Mouse (Mus musculus) monocyte, adult 2 months (primary cell): ENCODE measurements around the gene Atoh8.

ENCODE experiments used
- DNase-seq, 2 experiments: peaks; one replicate each; pipeline ENCODE4 v3.0.0; 2022; ENCODE audit warnings: low spot score in 2 of 2, low read depth in 1 of 2

Atoh8 gene

GRCm38 (mm10) chr6:72196660-72197059 is 38.7 kb downstream of the Atoh8 start:
- DNase-seq, result no peak

GRCm38 (mm10) chr6:72190577-72190976 is 44.8 kb downstream of the Atoh8 start:
- DNase-seq, result no peak

DNA sequence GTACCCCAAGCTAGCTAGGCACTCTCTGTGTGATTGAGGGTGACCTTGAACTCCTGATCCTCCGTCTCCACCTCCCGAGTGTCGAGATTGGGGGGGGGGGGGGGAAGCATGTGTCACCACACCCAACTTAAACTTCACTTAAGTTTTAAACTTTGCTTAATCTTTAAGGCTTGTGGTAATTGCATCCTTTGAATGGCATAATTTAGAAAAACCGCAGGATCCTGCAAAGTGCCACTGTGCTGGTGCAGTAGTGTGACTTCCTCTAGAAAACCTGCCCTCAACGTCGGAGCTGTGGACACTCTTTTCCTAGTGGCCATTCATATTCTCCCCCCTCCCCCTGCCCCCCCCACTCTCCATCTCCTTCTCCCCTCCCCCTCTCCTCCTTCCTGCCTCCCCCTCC is 45.3 kb downstream of the Atoh8 start:
- no peak for DNase-seq

- no peak for DNase-seq
These were observed 46.1 kb downstream of the Atoh8 start for GRCm38 (mm10) chr6:72189061-72189863.

DNA sequence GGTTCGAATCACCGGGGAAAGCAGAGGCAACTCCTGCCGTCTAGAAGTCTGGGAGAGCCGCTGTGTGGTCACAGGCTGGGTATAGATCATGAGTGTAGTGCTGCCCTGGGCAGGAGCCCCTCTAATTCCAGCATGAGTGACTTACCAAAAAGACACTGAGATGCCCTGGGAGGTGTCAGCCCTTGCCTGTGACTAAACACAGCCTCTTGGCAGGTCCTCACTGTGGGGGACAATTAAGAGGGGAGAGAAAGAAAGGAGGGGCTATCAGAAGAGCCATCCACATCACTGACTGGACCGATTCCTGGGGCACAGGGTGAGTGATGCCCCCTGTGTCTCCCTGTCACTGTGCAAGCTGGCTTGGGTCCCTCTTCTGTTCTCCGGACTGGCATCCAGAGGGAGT is 48.6 kb downstream of the Atoh8 start:
- no peak for DNase-seq

DNA sequence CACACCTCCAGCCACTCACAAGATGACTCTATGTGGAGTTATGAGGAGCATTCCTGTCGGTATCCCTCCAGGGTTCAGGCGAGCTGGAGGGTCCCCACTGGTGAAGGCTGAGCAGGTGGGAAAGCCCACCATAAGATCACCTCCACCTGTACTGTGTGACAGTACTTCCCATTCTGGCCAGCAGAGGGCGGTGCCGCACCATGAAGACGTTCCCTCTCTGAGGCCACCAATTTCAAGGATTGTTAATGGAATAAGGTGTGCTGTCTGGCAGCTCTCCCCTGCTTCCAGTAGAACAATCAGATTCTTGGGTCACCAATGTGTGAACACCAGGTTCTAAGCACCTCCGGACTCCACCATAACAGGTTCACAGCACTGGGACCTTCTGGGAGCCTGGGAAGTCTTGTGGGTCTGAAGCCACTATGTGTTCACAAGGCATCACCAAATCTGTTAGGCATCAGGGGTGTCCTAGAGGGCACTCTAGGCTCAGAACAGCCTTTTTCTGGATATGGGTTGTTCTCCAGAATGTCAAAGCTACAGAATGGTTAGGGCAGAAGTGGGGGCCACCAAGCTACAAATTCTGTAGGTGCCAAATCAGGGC is 49.4 kb downstream of the Atoh8 start:
- DNase-seq, result peak in 1 of 2 experiments; percentile 51

- DNase-seq, result no peak
These were observed 50.8 kb downstream of the Atoh8 start for GRCm38 (mm10) chr6:72184576-72184975.

DNA sequence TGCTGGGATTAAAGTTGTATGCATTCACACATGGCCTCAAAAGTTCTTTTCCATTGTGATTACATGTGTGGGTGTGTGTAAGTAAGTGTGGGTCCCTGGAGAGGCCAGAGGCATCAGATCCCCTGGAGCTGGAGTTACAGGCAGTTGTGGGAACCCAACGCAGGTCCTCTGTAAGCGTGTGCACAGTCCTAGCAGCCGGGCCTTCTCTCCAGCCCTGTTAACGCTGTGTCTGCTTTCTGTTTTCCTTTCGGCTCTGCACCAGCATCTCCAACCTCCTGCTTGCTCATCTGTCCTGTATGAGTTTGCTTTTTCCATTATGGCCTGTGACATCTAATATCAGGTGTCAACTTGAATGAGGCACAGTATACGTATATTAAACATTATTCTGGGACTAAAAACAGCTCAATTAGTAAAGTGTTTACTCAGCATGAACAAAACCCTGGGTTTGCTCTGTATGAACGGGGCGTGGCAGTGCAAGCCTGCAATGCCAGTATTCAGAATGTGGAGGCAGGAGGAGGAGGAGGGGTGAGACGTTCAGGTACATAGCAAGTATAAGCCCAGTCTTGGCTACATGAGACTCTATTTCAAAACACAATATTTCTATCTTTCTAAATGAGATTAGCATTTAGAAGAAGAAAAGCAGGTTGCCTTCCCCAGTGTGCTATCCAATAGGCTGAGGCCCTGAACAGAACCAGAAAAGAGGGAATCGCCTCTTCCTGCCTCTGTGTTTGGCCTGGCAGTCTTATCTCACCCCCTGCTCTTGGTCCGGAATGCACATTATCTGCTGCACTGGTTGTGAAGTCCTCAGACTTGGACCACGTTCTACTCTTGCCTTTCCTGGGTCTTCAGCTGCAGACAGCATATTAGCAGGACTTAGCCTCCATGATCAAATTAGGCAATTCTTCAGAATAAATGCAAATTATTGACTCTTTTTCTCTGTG is 55.5 kb downstream of the Atoh8 start:
- no peak for DNase-seq

GRCm38 (mm10) chr6:72179006-72179405 is 56.4 kb downstream of the Atoh8 start:
- no peak for DNase-seq

DNA sequence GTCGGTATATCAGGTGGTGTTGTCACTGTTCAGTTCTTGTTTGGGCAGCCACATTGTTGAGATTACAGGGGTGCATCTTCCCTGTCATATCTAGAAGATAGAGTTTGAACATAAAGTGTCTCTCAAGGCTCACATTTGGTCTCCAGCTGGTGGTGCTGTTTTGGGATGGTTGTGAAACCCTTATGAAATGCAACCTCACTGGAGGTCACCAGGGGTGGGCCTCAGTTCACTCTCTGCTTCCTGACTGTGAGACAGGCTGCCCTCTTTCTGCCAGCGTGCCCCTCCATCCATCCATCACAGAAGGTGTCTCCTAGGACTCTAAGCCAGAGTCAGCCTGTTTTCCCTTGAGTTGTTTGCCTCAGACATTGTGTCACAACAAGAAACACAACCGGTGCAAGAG is 58.0 kb downstream of the Atoh8 start:
- no peak for DNase-seq

DNA sequence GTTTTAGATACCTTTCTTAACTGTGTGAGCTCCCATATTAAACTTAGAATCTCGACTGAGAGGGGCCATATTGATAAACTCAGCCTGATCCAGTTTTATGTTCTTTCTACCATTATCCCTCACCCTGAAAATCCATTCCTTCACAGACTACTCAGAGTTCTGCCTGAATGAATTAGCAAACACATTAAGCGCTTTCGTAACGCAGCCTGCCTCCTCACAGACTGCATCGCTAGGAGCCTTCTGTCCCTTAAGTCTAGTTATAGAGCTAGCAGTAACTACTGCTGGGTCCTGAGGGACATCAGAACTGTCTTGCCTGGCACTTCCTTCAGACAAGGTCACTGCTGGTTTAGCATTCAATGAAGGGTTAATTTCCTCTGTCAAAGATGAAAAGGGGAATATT is 59.4 kb downstream of the Atoh8 start:
- DNase-seq, result no peak

- no peak for DNase-seq
These were observed 60.0 kb downstream of the Atoh8 start for GRCm38 (mm10) chr6:72175419-72175818.

GRCm38 (mm10) chr6:72173350-72173749 is 62.0 kb downstream of the Atoh8 start:
- no peak for DNase-seq

DNA sequence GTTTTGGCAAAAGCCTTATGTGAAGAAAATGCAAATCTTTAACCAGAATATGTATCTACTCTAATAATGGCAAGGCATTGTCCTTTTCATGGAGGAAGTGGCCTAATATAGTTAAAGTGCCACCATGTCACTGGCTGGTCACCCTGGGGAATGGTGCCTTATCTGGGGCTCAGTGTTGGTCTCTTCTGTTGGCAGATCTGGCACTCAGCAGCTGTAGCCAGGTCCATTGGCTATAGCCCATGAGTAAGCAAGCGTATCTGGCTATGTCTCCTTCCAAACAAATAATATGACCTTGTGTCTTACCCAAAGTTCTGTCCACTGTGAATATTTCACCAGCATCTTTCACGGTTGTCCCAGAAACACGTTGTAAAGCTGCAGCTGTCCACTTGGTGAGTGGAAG is 64.0 kb downstream of the Atoh8 start:
- DNase-seq, result no peak

DNA sequence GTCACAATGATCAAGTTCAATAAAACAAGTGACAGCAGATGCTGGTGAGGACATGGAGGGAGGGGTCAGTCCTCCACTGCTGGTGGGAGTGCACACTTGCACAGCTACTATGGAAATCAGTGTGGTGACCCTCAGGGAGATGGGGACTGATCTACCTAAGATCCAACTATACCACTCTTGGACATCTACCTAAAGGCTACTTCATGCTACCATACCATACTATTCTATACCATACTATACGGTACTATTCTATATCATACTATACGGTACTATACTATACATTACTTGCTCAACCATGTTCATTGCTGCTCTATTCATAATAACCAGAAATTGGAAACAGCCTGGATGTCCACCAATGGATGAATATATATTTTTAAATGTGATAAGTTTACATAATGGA is 69.5 kb downstream of the Atoh8 start:
- DNase-seq, result no peak

- peak; percentile 55 to 80 for DNase-seq
These were observed 70.8 kb downstream of the Atoh8 start for GRCm38 (mm10) chr6:72164321-72165275.

GRCm38 (mm10) chr6:72162155-72162890 is 73.1 kb downstream of the Atoh8 start:
- DNase-seq, result peak in 1 of 2 experiments; percentile 52

DNA sequence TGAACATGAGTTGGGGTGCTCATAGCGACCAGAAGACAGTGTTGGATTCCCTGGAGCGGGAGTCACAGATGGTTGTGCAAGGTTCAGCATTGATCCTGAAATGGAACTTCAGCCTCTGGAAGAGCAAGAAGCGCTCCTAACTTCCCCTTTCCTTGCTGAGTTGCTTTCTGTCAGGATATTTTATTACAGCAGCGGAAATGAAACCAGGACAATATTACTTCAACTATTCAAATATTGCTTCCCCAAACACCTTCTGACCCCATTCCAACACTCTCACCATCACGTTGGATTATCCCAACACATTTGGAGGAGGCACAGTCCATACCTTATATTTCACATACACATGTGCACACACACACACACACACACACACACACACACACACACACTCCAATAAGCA is 73.6 kb downstream of the Atoh8 start:
- no peak for DNase-seq

DNA sequence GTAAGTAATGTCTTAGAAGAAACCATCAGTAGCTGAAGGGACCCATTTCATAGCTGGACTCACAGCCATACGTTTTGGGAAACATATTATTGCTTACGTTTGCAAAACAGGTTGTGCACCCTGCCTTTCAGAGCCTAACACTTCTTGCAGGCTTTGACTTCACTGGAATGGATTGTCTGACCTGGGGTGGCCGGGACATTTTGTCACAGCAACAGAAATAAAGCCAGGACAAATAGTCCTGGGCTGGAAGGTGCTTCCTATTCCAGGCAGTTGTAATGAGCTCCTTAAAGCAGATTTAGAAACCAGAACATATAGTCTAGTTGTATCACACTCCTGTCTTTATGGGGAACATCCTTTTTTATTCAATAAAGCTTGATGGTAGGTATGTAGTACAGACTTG is 74.4 kb downstream of the Atoh8 start:
- no peak for DNase-seq

DNA sequence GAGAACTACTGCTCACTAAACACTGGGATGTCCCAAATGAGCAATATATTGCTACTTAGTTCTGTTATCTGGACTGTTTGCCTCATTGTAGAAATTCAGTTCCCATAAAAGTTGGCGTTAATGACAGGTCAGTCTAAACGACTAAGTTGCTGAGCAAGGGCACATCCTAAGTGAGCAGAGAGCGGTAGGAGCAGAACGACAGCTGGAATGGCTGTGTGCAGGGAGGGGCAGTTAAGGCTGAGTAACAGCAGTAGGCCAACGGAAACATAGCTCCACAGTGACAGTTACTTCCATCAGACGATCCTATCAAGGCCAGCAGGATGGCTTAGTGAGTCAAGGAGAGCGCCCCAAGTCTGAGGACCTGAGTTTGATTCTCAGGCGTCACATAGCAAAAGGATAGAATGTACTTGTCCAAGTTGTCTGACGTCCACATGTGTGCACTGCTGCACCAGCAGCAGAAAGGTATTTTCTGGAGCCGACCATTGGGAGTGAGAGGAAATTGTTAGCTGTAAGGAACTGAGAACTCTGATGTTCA is 75.4 kb downstream of the Atoh8 start:
- no peak for DNase-seq
